Comparison of ENCODE assay signal across 22 mouse cellular contexts in genomic region chr12:65674916-65675660, GRCm38 (mm10).
A peak's percentile ranks its signal among the peaks of the same experiment; 100 is the strongest.
DNase-seq lines count a peak whose midpoint lies in the region; ATAC-seq and TF ChIP-seq lines count a peak whose summit lies in the region.
"Had no signal": no experiment of that assay in that cellular context is flagged by ENCODE, and none has a peak within 500 bp of the region (broad histone marks: within the 10 kb centered on the region; RNA-seq: fewer than 3 reads in every experiment).

No protein-coding gene starts in this region.

- peak; percentile 63 for DNase-seq in A20 (ENCODE audit: low read depth, low spot score)
- peak; percentile 79 for DNase-seq in MEL (ENCODE audit: low read depth, low spot score)
- DNase-seq in cerebellum, postnatal 10 days, result no peak
- DNase-seq in spleen, adult 12 weeks (ENCODE audit: low spot score), result no peak
- DNase-seq: adrenal gland, adult 8-10 months; adrenal gland, postnatal 14 days; adrenal gland, postnatal 36 days; cerebellum, adult 11-12 months; cerebellum, adult 2 months; cerebellum, adult 9-10 months; cerebellum, postnatal 14 days; cerebellum, postnatal 36 days; embryo, embryonic 11 days; forebrain, postnatal 0 days had no signal

- TF ChIP-seq CTCF in MEL (IDR thresholded peaks at IDR 0.05 in 2 of 3, conservative IDR thresholded peaks at IDR 0.05 in 1 of 3; ENCODE audit: control insufficient read depth in 1 of 3, insufficient read depth in 1 of 3, low read depth in 2 of 3, low read length in 3 of 3, poor library complexity in 1 of 3, severe bottlenecking in 1 of 3), result no peak

- no peak overlapping the region for H3K9ac ChIP-seq in MEL (ENCODE audit: control insufficient read depth, low read depth, low read length, poor library complexity, severe bottlenecking)
- H3K9ac ChIP-seq: embryonic facial prominence, embryonic 13.5 days; embryonic facial prominence, embryonic 15.5 days; forebrain, embryonic 13.5 days; forebrain, embryonic 15.5 days; forebrain, postnatal 0 days had no signal

- TF ChIP-seq EP300 in MEL (IDR thresholded peaks at IDR 0.05; ENCODE audit: low read depth in 1 of 2, low read length in 2 of 2), result peak in 1 of 2 experiments; percentile 75; a peak in 2 of 4 replicates

- H3K27me3 ChIP-seq in MEL (ENCODE audit: control insufficient read depth in 1 of 2, insufficient read depth in 2 of 2, low read length in 2 of 2), result no peaks in the 10 kb centered on the region
- H3K27me3 ChIP-seq: embryonic facial prominence, embryonic 13.5 days; embryonic facial prominence, embryonic 15.5 days; forebrain, embryonic 13.5 days; forebrain, embryonic 15.5 days had no signal

- H3K36me3 ChIP-seq in MEL (ENCODE audit: control insufficient read depth in 1 of 2, insufficient read depth in 2 of 2, low read length in 2 of 2), result peaks cover 0 to 12% of the 10 kb centered on the region in 2 experiments; a peak in 2 of 4 replicates
- H3K36me3 ChIP-seq: embryonic facial prominence, embryonic 13.5 days; embryonic facial prominence, embryonic 15.5 days; forebrain, embryonic 15.5 days; G1E had no signal

- no peaks in the 10 kb centered on the region for H3K79me2 ChIP-seq in MEL (ENCODE audit: control insufficient read depth, insufficient read depth, low read length, poor library complexity)

- H3K27ac ChIP-seq in MEL (ENCODE audit: control insufficient read depth, low read depth, low read length), result no peak overlapping the region
- H3K27ac ChIP-seq: embryonic facial prominence, embryonic 13.5 days; embryonic facial prominence, embryonic 15.5 days; forebrain, embryonic 13.5 days; forebrain, embryonic 15.5 days had no signal

- no peak for ATAC-seq in erythroblast, adult 5-6 weeks (replicated peaks; ENCODE audit: low FRiP score, poor library complexity, severe bottlenecking)
- ATAC-seq: activated CD4-positive, CD25-positive, alpha-beta regulatory T cell, adult 4 months; forebrain, embryonic 13.5 days; forebrain, embryonic 15.5 days; forebrain, postnatal 0 days; Patski had no signal

- TF ChIP-seq POLR2A in MEL (IDR thresholded peaks at IDR 0.05; ENCODE audit: control insufficient read depth in 1 of 2, insufficient read depth in 1 of 2, low read depth in 1 of 2, low read length in 2 of 2, poor library complexity in 1 of 2), result no peak

- no peak; the same call in 1 of the 2 replicates for TF ChIP-seq RAD21 in MEL (IDR thresholded peaks at IDR 0.05; ENCODE audit: low read depth, low read length)

- H3K4me3 ChIP-seq in MEL (ENCODE audit: control insufficient read depth in 1 of 2, insufficient read depth in 1 of 2, low read depth in 2 of 2, low read length in 2 of 2), result no peak overlapping the region
- H3K4me3 ChIP-seq: embryonic facial prominence, embryonic 13.5 days; embryonic facial prominence, embryonic 15.5 days; forebrain, embryonic 13.5 days; forebrain, embryonic 15.5 days had no signal

- no peaks in the 10 kb centered on the region for H3K9me3 ChIP-seq in MEL (replicated peaks; ENCODE audit: insufficient read depth, low read length)
- H3K9me3 ChIP-seq: embryonic facial prominence, embryonic 13.5 days; embryonic facial prominence, embryonic 15.5 days; forebrain, embryonic 13.5 days; forebrain, embryonic 15.5 days had no signal

- H3K4me1 ChIP-seq in MEL (ENCODE audit: control insufficient read depth in 1 of 2, insufficient read depth in 2 of 2, low read length in 2 of 2), result peaks cover 0 to 4% of the 10 kb centered on the region in 2 experiments; a peak in 2 of 4 replicates
- H3K4me1 ChIP-seq: embryonic facial prominence, embryonic 13.5 days; embryonic facial prominence, embryonic 15.5 days; forebrain, embryonic 13.5 days; forebrain, embryonic 15.5 days had no signal

TF ChIP-seq in MEL, 35 proteins besides CTCF, POLR2A, EP300 and RAD21:
- TF ChIP-seq RCOR1 (IDR thresholded peaks at IDR 0.05; ENCODE audit: low read depth, low read length) (0 out of 2 replicates have a peak, but pooled peaks have one; percentile 11), POLR2AphosphoS5 (IDR thresholded peaks at IDR 0.05; ENCODE audit: borderline replicate concordance, low read depth, low read length) (no peak)

Comparison
In these comparisons a context has a peak if more than half of its experiments do, and no peak if none do; other contexts are left out.
1. DNase-seq: peak in A20 (single experiment) and MEL (single experiment); none in cerebellum, postnatal 10 days (0 of 2) and spleen, adult 12 weeks (single experiment).